Mouse (Mus musculus): ENCODE results near the gene Rab9. TPM values are rescaled to one million over a fixed set of nuclear protein-coding genes. Genes with fewer than 3 reads are reported as not detected.

Rab9 gene
- polyA plus RNA-seq, 1 experiment from 2014 or later, result 62.6 TPM

- WGBS, result 31% methylated on average over 2 of the region's 2 CpGs
- ATAC-seq (ENCODE audit: borderline replicate concordance, extremely low read depth, low FRiP score, low TSS enrichment), result no peak
- no peaks in the 10 kb centered on the region for H3K36me3 ChIP-seq
- H3K4me3 ChIP-seq, result no peak overlapping the region
- no peak overlapping the region for H3K9ac ChIP-seq
- H3K4me1 ChIP-seq, result no peaks in the 10 kb centered on the region
- H3K9me3 ChIP-seq, result no peaks in the 10 kb centered on the region
- H3K4me2 ChIP-seq, result no peak overlapping the region
- H3K27me3 ChIP-seq, result no peaks in the 10 kb centered on the region
- H3K27ac ChIP-seq, result no peak overlapping the region
Measured at GRCm38 (mm10) chrX:166504421-166504820, 24.8 kb upstream of the Rab9 start.

- H3K36me3 ChIP-seq, result no peaks in the 10 kb centered on the region
- H3K4me3 ChIP-seq, result no peak overlapping the region
- H3K4me1 ChIP-seq, result no peaks in the 10 kb centered on the region
- no peaks in the 10 kb centered on the region for H3K27me3 ChIP-seq
- no peak overlapping the region for H3K9ac ChIP-seq
- no peak for ATAC-seq (ENCODE audit: borderline replicate concordance, extremely low read depth, low FRiP score, low TSS enrichment)
- WGBS, result 66% methylated on average over 1 of the region's 1 CpGs
- H3K9me3 ChIP-seq, result no peaks in the 10 kb centered on the region
- no peak overlapping the region for H3K4me2 ChIP-seq
- H3K27ac ChIP-seq, result no peak overlapping the region
Measured at GRCm38 (mm10) chrX:166499496-166500190, 20.0 kb upstream of the Rab9 start.

- Histone ChIP-seq H3K27ac (no peak overlapping the region), H3K36me3 (no peaks in the 10 kb centered on the region), H3K9ac (no peak overlapping the region), H3K4me3 (no peak overlapping the region), H3K9me3 (no peaks in the 10 kb centered on the region), H3K27me3 (no peaks in the 10 kb centered on the region), H3K4me2 (no peak overlapping the region), H3K4me1 (no peaks in the 10 kb centered on the region)
- ATAC-seq (ENCODE audit: borderline replicate concordance, extremely low read depth, low FRiP score, low TSS enrichment), result no peak
- WGBS, result 59% methylated on average over 4 of the region's 4 CpGs
Measured at GRCm38 (mm10) chrX:166497771-166498170, 18.1 kb upstream of the Rab9 start.

- WGBS, result 86% methylated on average over 2 of the region's 2 CpGs
- Histone ChIP-seq H3K4me2 (no peak overlapping the region), H3K36me3 (no peaks in the 10 kb centered on the region), H3K27ac (no peak overlapping the region), H3K9ac (no peak overlapping the region), H3K4me3 (no peak overlapping the region), H3K4me1 (no peaks in the 10 kb centered on the region), H3K9me3 (no peaks in the 10 kb centered on the region), H3K27me3 (no peaks in the 10 kb centered on the region)
- no peak for ATAC-seq (ENCODE audit: borderline replicate concordance, extremely low read depth, low FRiP score, low TSS enrichment)
Measured at GRCm38 (mm10) chrX:166495052-166495451, 15.4 kb upstream of the Rab9 start.

GRCm38 (mm10) chrX:166478631-166479364, 869 bp downstream of the Rab9 start:
- Histone ChIP-seq H3K4me2 (peak overlapping the region; percentile 50), H3K9me3 (no peaks in the 10 kb centered on the region), H3K36me3 (no peaks in the 10 kb centered on the region), H3K4me1 (no peaks in the 10 kb centered on the region), H3K27me3 (no peaks in the 10 kb centered on the region), H3K4me3 (peak overlapping the region; percentile 61), H3K9ac (peak overlapping the region; percentile 62), H3K27ac (peak overlapping the region; percentile 76)
- no peak for ATAC-seq (ENCODE audit: borderline replicate concordance, extremely low read depth, low FRiP score, low TSS enrichment)
- 26% methylated on average over 28 of the region's 28 CpGs for WGBS

- Histone ChIP-seq H3K27me3 (no peaks in the 10 kb centered on the region), H3K36me3 (no peaks in the 10 kb centered on the region), H3K9ac (no peak overlapping the region), H3K9me3 (no peaks in the 10 kb centered on the region), H3K27ac (no peak overlapping the region), H3K4me1 (no peaks in the 10 kb centered on the region), H3K4me2 (peak overlapping the region; percentile 50), H3K4me3 (peak overlapping the region; percentile 61)
- 55% methylated on average over 6 of the region's 6 CpGs for WGBS
- no peak for ATAC-seq (ENCODE audit: borderline replicate concordance, extremely low read depth, low FRiP score, low TSS enrichment)
Measured at GRCm38 (mm10) chrX:166477393-166477792, 2.3 kb downstream of the Rab9 start.

- no peak overlapping the region for H3K9ac ChIP-seq
- WGBS, result 72% methylated on average over 6 of the region's 6 CpGs
- ATAC-seq (ENCODE audit: borderline replicate concordance, extremely low read depth, low FRiP score, low TSS enrichment), result no peak
Measured at GRCm38 (mm10) chrX:166472612-166473011, 7.1 kb downstream of the Rab9 start.

GRCm38 (mm10) chrX:166468321-166468720, 11.3 kb downstream of the Rab9 start:
- no peaks in the 10 kb centered on the region for H3K27me3 ChIP-seq
- no peak overlapping the region for H3K4me3 ChIP-seq
- no peak overlapping the region for H3K9ac ChIP-seq
- no peaks in the 10 kb centered on the region for H3K9me3 ChIP-seq
- H3K27ac ChIP-seq, result no peak overlapping the region
- H3K4me1 ChIP-seq, result no peaks in the 10 kb centered on the region
- whole genome bisulfite sequencing, result 95% methylated on average over 7 of the region's 7 CpGs
- no peak overlapping the region for H3K4me2 ChIP-seq
- no peak for ATAC-seq (ENCODE audit: borderline replicate concordance, extremely low read depth, low FRiP score, low TSS enrichment)
- H3K36me3 ChIP-seq, result no peaks in the 10 kb centered on the region

More at GRCm38 (mm10) chrX:166472612-166473011, 7.1 kb downstream of the Rab9 start:
- no peak overlapping the region for H3K27ac ChIP-seq
- H3K4me3 ChIP-seq, result no peak overlapping the region
- no peaks in the 10 kb centered on the region for H3K9me3 ChIP-seq
- H3K4me2 ChIP-seq, result no peak overlapping the region
- no peaks in the 10 kb centered on the region for H3K4me1 ChIP-seq
- H3K36me3 ChIP-seq, result no peaks in the 10 kb centered on the region
- H3K27me3 ChIP-seq, result no peaks in the 10 kb centered on the region

- Histone ChIP-seq H3K9me3 (no peaks in the 10 kb centered on the region), H3K36me3 (peaks cover 4% of the 10 kb centered on the region; the same call in 1 of the 2 replicates), H3K27ac (no peak overlapping the region), H3K4me3 (no peak overlapping the region), H3K27me3 (no peaks in the 10 kb centered on the region), H3K4me1 (no peaks in the 10 kb centered on the region), H3K9ac (no peak overlapping the region), H3K4me2 (no peak overlapping the region)
- no peak for ATAC-seq (ENCODE audit: borderline replicate concordance, extremely low read depth, low FRiP score, low TSS enrichment)
- 85% methylated on average over 1 of the region's 1 CpGs for WGBS
Measured at GRCm38 (mm10) chrX:166455525-166455924, 24.1 kb downstream of the Rab9 start.

- no peak for ATAC-seq (ENCODE audit: borderline replicate concordance, extremely low read depth, low FRiP score, low TSS enrichment)
- H3K36me3 ChIP-seq, result peaks cover 4% of the 10 kb centered on the region; the same call in 1 of the 2 replicates
- WGBS, result 69% methylated on average over 3 of the region's 3 CpGs
- H3K27me3 ChIP-seq, result no peaks in the 10 kb centered on the region
- H3K4me3 ChIP-seq, result no peak overlapping the region
- H3K27ac ChIP-seq, result no peak overlapping the region
- H3K9ac ChIP-seq, result no peak overlapping the region
- no peak overlapping the region for H3K4me2 ChIP-seq
- H3K4me1 ChIP-seq, result no peaks in the 10 kb centered on the region
- H3K9me3 ChIP-seq, result no peaks in the 10 kb centered on the region
Measured at GRCm38 (mm10) chrX:166454331-166454730, 25.3 kb downstream of the Rab9 start.

GRCm38 (mm10) chrX:166453532-166453931, 26.1 kb downstream of the Rab9 start:
- WGBS, result 69% methylated on average over 6 of the region's 6 CpGs
- ATAC-seq (ENCODE audit: borderline replicate concordance, extremely low read depth, low FRiP score, low TSS enrichment), result no peak
- H3K9ac ChIP-seq, result no peak overlapping the region

GRCm38 (mm10) chrX:166444552-166444951, 35.1 kb downstream of the Rab9 start:
- 0 out of 2 replicates have a peak, but pooled peaks cover 6% of the 10 kb centered on the region for H3K4me1 ChIP-seq
- no peak for ATAC-seq (ENCODE audit: borderline replicate concordance, extremely low read depth, low FRiP score, low TSS enrichment)
- 58% methylated on average over 3 of the region's 3 CpGs for WGBS
- no peak overlapping the region for H3K4me2 ChIP-seq
- H3K9me3 ChIP-seq, result no peaks in the 10 kb centered on the region
- peaks cover 12% of the 10 kb centered on the region; the same call in 1 of the 2 replicates for H3K27me3 ChIP-seq
- H3K36me3 ChIP-seq, result no peaks in the 10 kb centered on the region
- H3K4me3 ChIP-seq, result no peak overlapping the region
- H3K9ac ChIP-seq, result no peak overlapping the region
- H3K27ac ChIP-seq, result no peak overlapping the region

More at GRCm38 (mm10) chrX:166453532-166453931, 26.1 kb downstream of the Rab9 start:
- Histone ChIP-seq H3K27ac (no peak overlapping the region), H3K4me3 (no peak overlapping the region), H3K4me2 (no peak overlapping the region), H3K4me1 (no peaks in the 10 kb centered on the region), H3K36me3 (peaks cover 4% of the 10 kb centered on the region; the same call in 1 of the 2 replicates), H3K27me3 (no peaks in the 10 kb centered on the region), H3K9me3 (no peaks in the 10 kb centered on the region)

Data from lung, embryonic 15.5 days (tissue).